Mouse (Mus musculus) ES-E14 (cell line): ENCODE data around the gene Zswim7.

Experiments
- CHD2 ChIP-seq: IDR thresholded peaks from 2 replicates; pipeline ENCODE4 v1.6.1; 2014; ENCODE audit warnings: mild to moderate bottlenecking, low read depth, low read length, inconsistent platforms
- HCFC1 ChIP-seq: IDR thresholded peaks from 2 replicates; pipeline ENCODE4 v1.6.1; 2012; ENCODE audit warnings: low read length, inconsistent platforms, borderline replicate concordance; ENCODE audit not compliant: insufficient read depth
- MAFK ChIP-seq: IDR thresholded peaks from 2 replicates; pipeline ENCODE4 v1.6.1; 2014; ENCODE audit warnings: mild to moderate bottlenecking, low read depth, low read length, inconsistent platforms; ENCODE audit not compliant: insufficient read depth
- ZNF384 ChIP-seq: IDR thresholded peaks from 2 replicates; pipeline ENCODE4 v1.6.1; 2012; ENCODE audit warnings: low read depth, low read length, inconsistent platforms

- TF ChIP-seq HCFC1 (no peak), CHD2 (no peak), ZNF384 (no peak), MAFK (no peak)
Measured at GRCm38 (mm10) chr11:62251047-62251446, 30.1 kb downstream of the Zswim7 start.
